Mouse (Mus musculus): ENCODE data around the gene Cyp8b1.

Cyp8b1 gene

DNA sequence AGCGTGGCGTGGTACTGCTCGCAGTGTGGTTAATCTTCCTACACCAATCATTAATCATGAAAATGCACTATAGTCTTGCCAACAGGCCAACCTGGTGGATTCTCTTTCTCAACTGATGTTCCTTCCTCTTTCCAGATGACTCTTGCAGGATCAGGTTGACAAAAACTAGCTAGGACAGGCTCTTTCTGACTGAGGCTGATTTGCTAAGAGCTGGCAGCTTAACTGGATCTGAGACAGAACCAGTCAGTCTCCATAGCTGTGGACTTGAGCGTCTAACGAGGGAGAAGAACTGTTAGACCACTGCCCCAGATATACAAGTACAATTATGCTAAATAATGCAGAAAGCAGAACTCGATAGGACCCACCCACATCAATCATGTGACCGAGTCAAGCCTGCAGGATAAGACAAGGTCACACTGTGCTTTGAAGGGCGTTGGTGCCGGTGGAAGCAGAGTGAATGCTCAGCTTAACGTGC, 3.0 kb upstream of the Cyp8b1 start:
- DNase-seq (ENCODE audit: extremely low read depth, insufficient read length, low spot score): no peak

- DNase-seq (ENCODE audit: extremely low read depth, insufficient read length, low spot score): no peak
Measured at GRCm38 (mm10) chr9:121915056-121915455, 1.0 kb downstream of the Cyp8b1 start.

GRCm38 (mm10) chr9:121914226-121914757, 1.8 kb downstream of the Cyp8b1 start:
- peak; percentile 64 for DNase-seq (ENCODE audit: extremely low read depth, insufficient read length, low spot score)

- no peak for DNase-seq (ENCODE audit: extremely low read depth, insufficient read length, low spot score)
Measured at GRCm38 (mm10) chr9:121912786-121913185, 3.3 kb downstream of the Cyp8b1 start.

DNA sequence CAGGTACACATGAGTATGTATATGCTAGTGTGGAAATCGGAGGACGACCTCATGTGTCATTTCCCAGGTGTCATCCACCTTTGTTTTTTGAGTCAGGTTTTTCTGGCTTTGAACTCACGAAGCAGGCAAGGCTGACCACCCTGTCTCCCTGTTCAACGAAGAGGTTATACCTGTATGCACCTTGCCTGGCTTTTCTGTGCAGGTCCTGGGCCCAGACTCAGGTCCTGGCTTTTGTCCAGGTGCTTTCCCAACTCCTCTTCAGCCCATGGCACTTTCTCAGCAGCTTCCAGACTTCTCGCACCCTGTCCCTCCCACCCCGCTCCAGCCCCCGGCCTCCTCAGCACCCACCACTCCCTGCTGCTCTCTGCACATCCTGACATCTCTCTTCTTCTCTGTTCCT, 4.9 kb downstream of the Cyp8b1 start:
- DNase-seq (ENCODE audit: extremely low read depth, insufficient read length, low spot score): no peak

DNA sequence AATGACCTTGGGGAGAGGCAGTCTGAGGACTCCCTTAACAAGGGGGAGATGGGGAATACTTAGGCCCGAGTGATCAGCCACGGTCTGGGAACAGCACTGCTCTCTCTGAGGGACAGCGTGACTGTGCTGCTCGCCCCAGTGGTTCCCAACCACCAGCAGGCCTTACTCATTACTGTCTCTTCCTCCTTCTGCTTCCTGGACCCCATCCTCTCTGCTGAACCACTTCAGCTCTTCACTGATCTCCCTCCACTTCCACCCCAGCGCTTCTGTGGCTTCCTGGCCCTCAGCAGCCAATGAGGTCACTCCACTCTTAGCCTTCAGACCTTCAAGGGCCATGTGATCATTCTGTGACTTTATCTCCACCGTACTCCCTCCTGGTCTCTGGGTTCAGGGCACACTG, 6.5 kb downstream of the Cyp8b1 start:
- DNase-seq (ENCODE audit: extremely low read depth, insufficient read length, low spot score): no peak

- no peak for DNase-seq (ENCODE audit: extremely low read depth, insufficient read length, low spot score)
Measured at GRCm38 (mm10) chr9:121908321-121908720, 7.8 kb downstream of the Cyp8b1 start.

DNA sequence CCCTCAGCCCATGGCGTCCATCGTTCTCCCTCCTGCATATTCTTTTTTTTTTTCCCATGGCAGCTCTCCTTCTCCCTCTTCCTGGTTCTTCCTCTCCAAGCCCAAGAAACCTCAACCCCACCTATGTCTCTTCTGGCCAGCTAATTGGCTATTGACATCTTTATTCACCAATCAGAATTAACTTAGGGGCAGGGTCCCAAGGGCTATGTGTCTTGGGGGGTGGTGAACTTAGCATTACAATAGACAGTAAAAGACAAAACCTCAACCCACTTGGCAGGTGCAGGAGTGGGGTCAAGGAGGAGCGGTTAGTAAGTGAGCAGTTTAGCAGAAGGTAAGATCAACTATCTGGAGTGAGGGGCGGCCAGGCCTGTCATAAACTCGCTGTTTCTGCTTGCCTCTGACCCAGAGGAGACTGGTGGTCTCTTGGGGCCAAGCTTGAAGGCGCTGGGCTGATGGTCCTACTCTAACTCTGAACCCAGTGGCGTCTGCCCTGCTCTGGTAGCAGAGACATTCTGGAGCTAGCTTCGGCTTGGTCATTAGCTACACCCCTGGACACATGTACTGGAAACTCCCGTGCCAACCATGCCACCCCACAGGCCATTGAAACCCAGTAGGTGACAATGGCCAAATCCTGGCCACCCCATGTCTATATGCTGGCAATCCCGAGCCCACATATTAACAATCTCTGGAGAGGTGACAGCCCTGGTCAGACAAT, 8.6 kb downstream of the Cyp8b1 start:
- DNase-seq (ENCODE audit: extremely low read depth, insufficient read length, low spot score): no peak

- DNase-seq (ENCODE audit: extremely low read depth, insufficient read length, low spot score): no peak
Measured at GRCm38 (mm10) chr9:121906456-121906855, 9.6 kb downstream of the Cyp8b1 start.

DNA sequence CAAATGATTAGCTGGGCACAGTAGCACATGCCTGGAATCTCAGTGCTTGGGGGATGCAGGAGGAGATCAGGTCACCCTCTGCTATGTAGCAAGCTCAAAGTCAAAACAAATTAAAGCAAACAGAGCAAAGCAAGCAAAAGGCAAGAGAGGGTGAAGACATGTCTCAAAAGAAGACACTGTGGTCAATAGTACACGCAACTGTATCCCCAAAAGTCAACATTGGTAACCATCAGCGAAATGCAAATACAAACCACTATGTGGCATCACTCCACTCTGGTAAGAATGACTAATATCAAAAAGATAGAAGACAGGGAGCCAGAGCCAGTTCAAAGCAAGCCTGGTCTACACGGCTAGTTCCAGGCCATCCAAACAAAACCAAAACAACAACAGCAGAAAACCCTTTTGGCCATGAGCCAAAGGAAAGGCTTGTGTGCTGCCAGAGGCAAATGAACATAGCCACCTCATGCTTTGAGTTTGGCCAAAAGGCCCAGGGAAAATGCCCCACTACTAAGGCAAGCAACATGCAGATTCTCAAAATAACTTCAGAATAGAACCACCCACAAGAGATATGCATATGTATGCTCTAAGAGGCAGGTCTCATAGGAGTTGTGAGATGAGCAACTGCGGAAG, 10.4 kb downstream of the Cyp8b1 start:
- DNase-seq (ENCODE audit: extremely low read depth, insufficient read length, low spot score): no peak

GRCm38 (mm10) chr9:121904946-121905345, 11.2 kb downstream of the Cyp8b1 start:
- DNase-seq (ENCODE audit: extremely low read depth, insufficient read length, low spot score): no peak

DNA sequence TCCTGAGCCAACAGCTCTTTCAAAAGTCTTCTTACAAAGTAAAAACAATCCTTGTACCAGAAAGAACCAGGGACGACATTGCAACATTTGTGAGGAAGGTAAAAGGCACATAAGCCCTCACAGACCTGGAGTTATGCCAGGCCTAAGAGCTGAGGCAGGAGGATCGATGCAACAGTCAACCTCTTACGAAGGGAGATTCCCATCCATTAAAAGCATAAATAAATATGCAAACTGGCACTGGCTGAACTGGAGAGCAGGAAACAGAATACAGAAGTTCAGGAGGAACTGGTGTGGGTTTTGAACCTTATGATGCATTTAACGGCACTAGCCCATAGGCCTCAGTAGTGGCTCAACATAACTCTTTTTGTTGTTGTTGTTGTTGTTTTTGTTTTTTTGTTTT, 11.8 kb downstream of the Cyp8b1 start:
- DNase-seq (ENCODE audit: extremely low read depth, insufficient read length, low spot score): no peak

- no peak for DNase-seq (ENCODE audit: extremely low read depth, insufficient read length, low spot score)
Measured at GRCm38 (mm10) chr9:121903476-121904305, 12.4 kb downstream of the Cyp8b1 start.

DNA sequence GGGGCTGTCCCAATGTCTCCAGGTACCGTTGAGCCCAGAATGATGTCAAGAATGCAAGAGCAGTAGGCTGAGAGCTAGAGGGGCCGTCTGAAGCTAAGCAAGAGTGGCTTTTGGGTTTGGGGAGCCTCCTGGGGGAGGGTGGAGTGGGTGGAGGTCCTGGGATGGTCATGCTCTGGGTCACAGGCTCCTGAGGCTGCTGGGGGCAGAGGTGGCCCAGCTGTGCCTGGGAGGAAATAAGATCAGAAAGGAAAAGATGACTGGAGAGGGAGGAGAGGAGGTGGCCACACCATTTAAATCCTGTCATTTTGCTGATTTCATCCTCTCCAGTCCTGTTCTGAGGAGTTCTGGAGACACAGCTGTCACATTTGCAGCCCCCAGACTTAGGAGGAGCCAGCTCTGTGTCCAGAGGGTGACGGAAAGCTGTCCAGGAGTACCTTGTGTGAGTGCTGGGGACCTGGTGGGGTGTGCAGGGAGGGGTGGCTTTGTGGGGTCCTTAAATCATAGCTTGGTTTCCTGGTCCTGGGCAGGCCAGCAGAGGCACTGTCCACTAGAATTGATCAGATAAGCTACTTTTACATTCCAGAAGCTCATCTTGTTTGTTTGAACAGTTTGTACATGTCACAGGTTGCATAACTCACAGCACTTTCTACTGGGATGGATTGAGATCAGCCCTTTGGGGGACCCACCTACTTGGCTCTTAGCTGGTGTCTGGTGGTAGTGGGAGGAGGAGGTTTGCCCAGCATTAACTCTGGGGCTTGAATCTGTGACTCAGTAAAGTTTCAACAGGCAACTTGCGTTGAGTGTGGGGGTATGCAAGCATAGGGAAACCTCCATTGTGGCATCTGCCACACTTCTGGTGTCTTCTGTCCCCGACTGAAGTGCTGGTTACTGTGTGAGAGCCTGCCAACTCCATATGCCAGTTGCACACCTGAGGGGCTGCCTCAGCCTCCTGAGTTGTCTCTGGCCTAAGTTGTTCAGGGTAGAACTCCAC, 14.1 kb downstream of the Cyp8b1 start:
- DNase-seq (ENCODE audit: extremely low read depth, insufficient read length, low spot score): no peak

DNA sequence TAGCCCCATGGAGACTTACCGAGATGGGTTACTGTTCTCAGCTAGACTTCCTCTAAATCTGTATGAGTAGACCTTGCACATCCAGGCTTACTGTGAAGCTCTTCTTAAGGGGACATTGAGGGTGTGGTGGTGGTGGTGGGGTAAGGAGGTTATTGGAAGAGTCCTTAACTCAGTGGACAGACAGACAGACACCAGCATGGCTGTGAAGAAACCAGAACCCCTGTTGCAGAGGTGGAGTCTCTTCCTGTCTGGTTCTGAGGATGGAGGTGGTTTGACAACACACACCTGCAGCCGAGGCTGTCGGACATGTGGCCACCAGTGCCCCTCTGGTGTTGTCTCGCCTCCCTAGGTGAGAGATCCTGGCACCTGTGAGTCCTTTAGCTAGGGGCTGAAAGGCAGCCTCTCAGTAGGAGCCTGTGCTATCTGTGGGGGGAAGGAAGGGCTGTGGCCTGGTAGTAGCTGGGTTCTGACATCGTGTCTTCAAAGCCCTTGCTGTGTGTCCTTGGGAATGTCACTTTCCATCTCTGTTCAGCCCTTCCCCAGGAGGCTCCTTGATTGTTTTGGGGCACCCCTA, 15.7 kb downstream of the Cyp8b1 start:
- DNase-seq (ENCODE audit: extremely low read depth, insufficient read length, low spot score): no peak

GRCm38 (mm10) chr9:121899306-121899705, 16.8 kb downstream of the Cyp8b1 start:
- no peak for DNase-seq (ENCODE audit: extremely low read depth, insufficient read length, low spot score)

- DNase-seq (ENCODE audit: extremely low read depth, insufficient read length, low spot score): no peak
Measured at GRCm38 (mm10) chr9:121898245-121898644, 17.9 kb downstream of the Cyp8b1 start, which contains the start of gene Ackr2. TSS of gene Ackr2 (plus strand) at chr9:121898355.

DNA sequence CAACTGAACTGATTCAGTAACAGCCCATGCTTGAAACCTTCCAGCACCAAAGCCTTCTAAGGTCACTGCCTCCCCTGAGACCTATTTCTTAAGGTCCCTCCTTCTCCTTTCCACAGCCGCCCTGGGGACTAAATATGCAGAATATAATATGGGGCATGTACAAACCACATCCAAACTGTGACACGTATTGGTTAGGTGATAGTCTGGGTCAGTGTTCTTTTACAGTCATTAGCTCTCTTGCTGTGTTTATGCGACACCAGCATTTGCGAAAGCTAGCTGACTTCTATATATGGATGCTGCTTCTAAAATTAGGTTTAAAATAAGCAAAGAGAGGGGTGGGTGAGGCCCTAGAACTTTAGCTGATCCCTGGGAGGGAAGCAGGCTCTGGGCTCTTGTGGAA, 19.3 kb downstream of the Cyp8b1 start:
- no peak for DNase-seq (ENCODE audit: extremely low read depth, insufficient read length, low spot score)

DNA sequence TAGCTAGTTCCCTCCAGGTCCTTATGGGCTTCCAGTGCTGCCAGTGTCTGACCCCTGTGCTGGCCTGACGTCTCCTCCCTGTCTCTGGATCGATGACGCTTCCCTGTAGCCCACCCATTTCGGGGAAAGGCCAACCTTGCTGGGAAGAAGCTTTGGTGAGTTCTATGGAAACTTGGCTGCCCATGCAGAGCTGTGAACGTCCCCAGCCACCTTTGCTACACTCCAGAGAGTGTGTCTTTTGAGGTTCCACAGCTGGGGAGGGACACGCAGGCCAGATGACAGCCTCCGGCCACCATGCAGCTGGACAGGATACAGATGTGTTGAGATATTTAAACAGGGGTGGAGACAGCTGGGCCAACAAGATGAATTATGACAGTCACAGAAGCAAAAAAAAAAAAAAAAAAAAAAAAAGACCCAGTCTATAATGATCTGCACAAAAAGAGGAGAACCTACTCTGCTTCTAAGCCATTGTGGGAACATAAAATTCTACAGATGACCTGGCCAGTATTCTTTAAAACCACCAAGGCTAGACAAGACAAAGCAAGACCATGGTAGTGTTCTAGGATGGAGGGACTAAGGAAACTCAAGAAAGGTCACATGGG, 20.6 kb downstream of the Cyp8b1 start:
- DNase-seq (ENCODE audit: extremely low read depth, insufficient read length, low spot score): no peak

Measured in 3134 (cell line).